Mouse (Mus musculus) cerebellum, adult 11-12 months (tissue): ENCODE measurements around the gene Hapln1.

Source experiments
- DNase-seq: peaks from one replicate; pipeline ENCODE4 v3.0.0; 2022

Gene Hapln1

DNA sequence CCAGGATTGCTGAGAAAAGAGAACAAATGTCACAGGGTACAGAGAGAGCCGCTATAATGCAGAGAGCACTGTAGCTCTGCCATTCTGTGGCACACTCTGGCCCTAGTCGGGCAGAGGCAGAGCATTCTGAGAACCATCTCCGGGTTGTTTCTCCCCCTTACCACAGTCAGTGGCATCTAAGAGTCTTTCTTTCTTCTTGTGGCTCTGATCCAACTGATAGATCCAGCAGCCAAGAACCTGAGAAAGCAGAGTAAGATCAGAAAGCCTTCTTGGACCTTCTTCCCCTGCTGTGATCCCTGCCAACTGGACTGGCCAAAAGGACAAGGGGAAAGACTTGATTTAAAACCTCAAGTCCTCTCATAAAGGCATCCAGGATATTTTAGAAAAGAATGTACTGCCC lies 63.7 kb downstream of the Hapln1 start:
- DNase-seq: no peak

DNA sequence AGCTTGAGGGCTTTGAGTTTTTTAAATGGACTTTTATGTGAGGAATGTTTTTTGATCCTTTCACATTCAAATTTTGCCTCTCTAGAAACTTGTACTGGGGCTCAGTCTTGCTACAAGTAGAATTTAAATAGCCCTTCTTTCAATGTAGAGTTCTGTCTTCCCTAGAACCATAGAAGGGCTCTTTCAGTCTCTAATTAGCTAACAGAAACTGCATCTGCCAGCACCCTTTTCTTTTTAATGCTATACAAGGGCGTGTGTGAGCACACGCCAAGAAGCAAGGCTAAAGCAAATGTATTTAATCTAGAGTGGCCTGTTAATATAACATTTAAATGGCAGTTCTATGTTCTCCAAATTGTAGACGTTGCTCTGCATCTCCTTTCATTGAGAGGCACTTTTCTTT lies 67.8 kb downstream of the Hapln1 start:
- no peak for DNase-seq

DNA sequence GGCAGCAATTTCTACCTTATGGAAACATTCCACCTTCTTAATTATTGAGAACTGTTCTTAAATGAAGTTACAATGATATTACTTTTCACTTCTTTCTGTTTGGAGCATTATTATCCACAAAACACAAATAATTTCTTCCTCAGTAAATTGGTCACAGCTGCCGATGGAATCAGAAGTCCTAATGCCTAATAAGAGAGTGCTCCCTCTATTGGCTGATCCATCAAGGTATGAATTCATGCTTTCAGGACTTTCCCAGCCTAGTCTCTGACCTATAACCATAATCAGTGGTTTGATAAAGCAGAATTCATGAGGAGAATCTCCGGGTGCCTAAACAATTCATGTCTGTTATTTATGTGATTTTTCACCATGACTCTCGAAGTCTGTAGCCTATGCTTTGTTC lies 79.5 kb downstream of the Hapln1 start:
- DNase-seq: no peak

- DNase-seq: no peak
These were observed 94.6 kb downstream of the Hapln1 start for GRCm38 (mm10) chr13:89634137-89634683.

DNA sequence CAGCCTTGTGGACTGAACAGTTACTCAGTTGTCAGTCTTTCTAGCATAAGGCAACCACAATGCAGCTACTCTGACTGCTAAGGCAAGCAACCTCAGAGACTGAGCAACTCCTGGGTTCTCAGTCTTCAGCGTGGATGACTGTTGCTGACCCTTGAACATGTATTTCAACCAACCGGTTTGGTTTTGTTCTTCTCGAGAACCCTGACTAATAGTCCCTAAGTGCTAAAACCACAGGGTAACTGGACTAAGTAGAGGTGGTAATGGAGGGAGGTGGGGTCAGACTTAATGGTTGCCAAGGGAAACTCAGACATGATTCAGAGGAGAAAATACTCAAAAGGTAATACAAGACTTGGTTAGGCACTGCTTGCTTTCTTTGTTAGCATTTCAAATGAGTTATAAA lies 97.4 kb downstream of the Hapln1 start:
- DNase-seq: no peak

- no peak for DNase-seq
These were observed 106.0 kb downstream of the Hapln1 start for GRCm38 (mm10) chr13:89645589-89645988.

DNA sequence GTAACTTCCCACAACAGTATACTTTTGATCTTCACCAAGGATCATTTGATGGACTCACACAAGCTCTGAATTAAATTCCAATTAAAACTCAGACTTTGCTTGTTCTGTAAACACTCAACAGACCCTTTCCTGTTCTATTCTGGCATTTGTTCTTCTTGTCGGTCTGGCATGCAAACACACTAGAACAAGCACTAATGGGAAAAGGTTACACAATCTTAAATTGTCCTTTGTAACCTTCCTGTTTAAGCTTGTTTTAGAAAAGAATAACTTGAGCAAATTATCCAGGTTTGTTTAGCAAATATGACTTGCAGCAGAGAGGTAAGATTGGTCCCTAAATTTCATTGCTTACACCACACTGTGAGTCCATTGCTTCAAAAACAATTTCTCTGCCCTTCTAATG lies 113.2 kb downstream of the Hapln1 start:
- no peak for DNase-seq

GRCm38 (mm10) chr13:89653279-89653678 lies 113.7 kb downstream of the Hapln1 start:
- DNase-seq: no peak

DNA sequence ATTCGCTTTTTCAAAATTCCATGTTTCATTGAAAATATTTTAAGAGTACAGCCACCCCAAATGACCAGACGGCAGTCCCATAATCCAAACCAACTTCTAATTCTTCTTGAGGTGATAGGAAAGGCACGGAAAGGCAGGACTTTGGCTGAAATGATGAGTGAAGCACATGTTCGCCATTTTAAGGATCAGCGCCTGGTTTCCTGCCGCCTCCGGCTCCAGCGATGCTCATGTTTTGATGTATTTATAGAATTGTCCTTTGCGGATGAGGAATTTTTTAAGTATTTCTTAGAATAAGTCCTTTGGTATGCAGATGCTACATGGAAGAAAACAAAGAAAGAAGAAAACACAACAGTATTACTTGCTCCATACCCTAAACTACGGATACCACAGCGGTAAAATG lies 117.5 kb downstream of the Hapln1 start:
- no peak for DNase-seq
